Mouse (Mus musculus): ENCODE data around the gene Ung. TPM values are rescaled to one million over a fixed set of nuclear protein-coding genes. Genes with fewer than 3 reads are reported as not detected.
A peak's percentile ranks its signal among the peaks of the same experiment; 100 is the strongest.

Ung gene
- total RNA-seq, 2 experiments from 2014 or later, result 26.4 to 27.3 TPM

GRCm38 (mm10) chr5:114129550-114130210, 506 bp upstream of the Ung start:
- DNase-seq, result no peak
- intact Hi-C loops (cut with DNase I), result loop anchor here (2.0 to 5.0 kb wide), 3 partner anchors 43 to 277 kb away; no protein-coding TSS in a partner anchor

DNA sequence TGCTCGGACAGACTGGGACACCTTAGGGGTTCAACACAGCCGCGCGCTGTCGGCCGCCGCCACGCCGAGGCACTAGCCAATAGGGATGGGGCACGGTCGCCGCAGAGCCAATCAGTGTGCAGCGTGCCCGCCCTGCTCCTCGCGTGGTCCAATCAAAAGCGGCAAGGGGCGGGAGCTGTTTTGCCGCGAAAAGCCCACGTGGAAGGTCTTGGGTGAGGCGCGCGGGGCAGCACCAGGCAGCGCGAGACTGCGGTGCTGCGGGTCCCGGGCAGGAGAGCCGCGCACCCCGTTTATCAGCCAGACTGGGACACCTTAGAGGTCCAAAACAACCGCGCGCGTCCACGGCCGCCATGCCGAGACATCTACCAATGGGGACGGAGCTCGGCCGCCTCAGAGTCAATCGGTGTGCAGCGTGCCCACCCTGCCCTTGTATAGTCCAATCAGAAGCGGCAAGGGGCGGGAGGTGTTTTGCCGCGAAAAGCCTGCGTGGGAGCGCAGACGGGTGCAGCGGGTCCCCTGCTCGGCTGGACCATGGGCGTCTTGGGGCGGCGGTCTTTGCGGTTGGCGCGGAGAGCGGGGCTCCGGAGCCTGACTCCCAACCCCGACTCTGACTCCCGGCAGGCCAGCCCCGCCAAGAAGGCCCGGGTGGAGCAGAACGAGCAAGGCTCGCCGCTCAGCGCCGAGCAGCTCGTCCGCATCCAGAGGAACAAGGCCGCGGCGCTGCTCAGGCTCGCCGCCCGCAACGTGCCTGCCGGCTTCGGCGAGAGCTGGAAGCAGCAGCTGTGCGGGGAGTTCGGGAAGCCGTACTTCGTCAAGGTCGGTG, 723 bp downstream of the Ung start:
- intact Hi-C loops (cut with DNase I), result loop anchor here (5.0 kb wide), 1 partner anchor 41 kb away; no protein-coding TSS in a partner anchor
- peak; percentile 92 to 96 for DNase-seq

- intact Hi-C loops (cut with DNase I), result loop anchor here (5.0 kb wide), 1 partner anchor 41 kb away; no protein-coding TSS in a partner anchor
- DNase-seq, result peak in 1 of 2 experiments; percentile 61
Measured at GRCm38 (mm10) chr5:114131521-114131840, 1.3 kb downstream of the Ung start.

- intact Hi-C loops (cut with DNase I), result loop anchor here (5.0 kb wide), 1 partner anchor 39 kb away; no protein-coding TSS in a partner anchor
- DNase-seq, result no peak
Measured at GRCm38 (mm10) chr5:114132841-114133240, 2.7 kb downstream of the Ung start.

GRCm38 (mm10) chr5:114134091-114134534, 3.9 kb downstream of the Ung start:
- DNase-seq, result peak; percentile 64
- intact Hi-C loops (cut with DNase I), result loop anchor here (5.0 kb wide), 1 partner anchor 38 kb away; no protein-coding TSS in a partner anchor

GRCm38 (mm10) chr5:114135516-114135915, 5.3 kb downstream of the Ung start:
- DNase-seq, result no peak
- intact Hi-C loops (cut with DNase I), result no loop called here

DNA sequence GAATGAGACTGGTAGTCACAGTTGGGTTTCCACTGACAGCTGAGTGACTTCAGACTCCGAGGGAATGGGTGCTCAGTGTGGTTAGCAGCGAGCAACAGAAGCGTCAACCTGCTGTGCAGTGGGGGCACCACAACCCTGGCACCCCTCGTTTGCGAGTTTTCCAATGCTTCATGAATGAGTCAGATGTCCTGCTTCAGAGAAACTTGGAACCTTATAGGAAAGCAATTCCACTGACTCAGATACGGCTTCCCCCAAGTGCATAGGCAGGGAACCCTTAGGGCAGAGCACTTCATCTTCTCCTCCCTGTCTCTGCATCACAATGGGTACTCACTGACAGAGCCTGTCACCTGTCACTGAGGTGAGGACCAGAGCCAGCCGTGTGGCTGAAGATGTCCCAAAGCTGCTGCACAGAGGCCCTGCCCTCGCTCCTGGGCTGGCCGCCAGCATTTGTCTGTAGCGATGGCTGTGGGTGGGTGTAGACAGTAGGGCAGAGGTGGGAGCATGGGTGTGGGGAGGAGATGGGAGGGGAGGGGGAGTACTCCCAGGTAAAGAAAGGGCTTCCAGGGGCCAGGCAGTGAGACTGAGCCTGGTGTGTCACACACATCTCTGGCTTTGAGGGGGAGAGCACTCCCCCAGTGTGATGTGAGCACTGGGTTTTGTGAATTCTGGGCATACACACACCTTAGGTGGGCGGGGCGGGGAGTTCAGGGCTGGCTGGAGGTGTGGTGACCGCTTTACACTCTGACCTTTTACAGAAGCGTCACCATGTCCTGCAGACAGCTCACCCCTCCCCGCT, 7.5 kb downstream of the Ung start:
- DNase-seq, result no peak
- intact Hi-C loops (cut with DNase I), result no loop called here

- intact Hi-C loops (cut with DNase I), result no loop called here
- peak; percentile 40 to 44 for DNase-seq
Measured at GRCm38 (mm10) chr5:114138277-114139164, 8.3 kb downstream of the Ung start.

GRCm38 (mm10) chr5:114139175-114139574, 9.0 kb downstream of the Ung start:
- intact Hi-C loops (cut with DNase I), result no loop called here
- DNase-seq, result peak; percentile 84 to 86

DNA sequence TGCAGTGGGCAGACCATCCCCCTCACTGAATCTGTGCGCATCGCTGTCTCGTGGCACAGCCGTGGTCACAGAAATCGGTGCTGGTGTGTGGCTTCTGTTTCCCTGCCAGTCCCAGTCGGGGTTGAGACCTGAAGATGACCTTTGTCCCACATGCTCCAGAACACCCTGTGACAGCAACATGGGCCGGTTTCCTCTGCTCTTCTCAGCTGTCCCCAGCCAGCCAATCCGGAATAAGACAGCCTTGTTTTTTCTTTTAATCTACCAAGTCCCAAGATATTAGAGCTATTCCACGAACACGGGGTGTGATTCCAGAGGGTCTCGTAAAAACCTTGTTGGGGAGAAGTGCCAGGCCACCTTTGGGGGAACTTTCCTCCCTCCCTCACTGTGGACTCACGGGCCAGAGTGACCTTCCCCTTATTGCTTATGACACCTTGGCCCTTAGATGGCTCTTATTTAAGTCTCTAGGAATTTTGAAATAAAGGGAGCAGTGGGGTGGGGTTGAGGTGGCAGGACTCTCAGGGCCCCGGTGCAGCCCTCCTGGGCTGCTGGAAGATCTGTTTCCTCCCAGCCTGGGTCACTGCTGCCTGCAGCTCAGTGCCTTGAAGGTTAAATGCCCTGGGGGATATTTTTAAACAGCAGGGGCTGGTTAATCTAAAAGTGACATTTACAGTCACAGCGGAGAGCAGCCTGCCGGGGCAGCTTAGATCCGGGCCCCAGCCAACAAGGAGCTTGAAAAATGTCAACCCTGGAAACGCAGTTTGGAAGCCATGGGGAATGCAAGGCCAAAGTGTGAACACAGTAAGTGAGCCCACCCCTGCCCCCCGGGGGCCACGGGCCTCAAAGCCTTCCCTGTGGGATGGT, 16.1 kb downstream of the Ung start, which contains the start of gene Acacb:
Gene Acacb (plus strand): TSS at position 508 of the 861 bp plus-strand sequence.
- intact Hi-C loops (cut with DNase I), result no loop called here
- peak; percentile 44 to 55 for DNase-seq

GRCm38 (mm10) chr5:114147043-114147972, 17.1 kb downstream of the Ung start:
- intact Hi-C loops (cut with DNase I), result no loop called here
- DNase-seq, result no peak

- intact Hi-C loops (cut with DNase I), result no loop called here
- no peak for DNase-seq
Measured at GRCm38 (mm10) chr5:114152359-114153092, 22.3 kb downstream of the Ung start.

- intact Hi-C loops (cut with DNase I), result no loop called here
- DNase-seq, result no peak
Measured at GRCm38 (mm10) chr5:114153490-114153889, 23.3 kb downstream of the Ung start.

DNA sequence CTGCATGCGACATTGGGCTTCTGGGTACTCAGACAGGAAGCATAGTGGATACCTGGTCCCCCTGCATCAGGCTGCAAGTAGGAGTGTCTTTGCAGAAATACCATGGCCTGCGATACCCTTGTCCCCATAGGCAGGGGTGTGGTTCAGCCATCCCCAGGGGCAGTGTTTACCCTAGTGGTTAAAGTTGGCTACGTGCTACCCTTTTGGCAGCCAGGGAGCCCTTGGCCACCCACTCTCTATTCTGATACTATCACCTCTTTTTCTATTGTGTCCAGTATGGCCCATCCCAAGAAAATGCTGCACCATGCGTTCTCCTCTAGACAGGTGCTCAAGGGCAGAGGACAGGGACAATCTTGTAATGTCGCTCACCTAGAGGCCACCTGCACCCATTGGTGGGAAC, 24.6 kb downstream of the Ung start:
- intact Hi-C loops (cut with DNase I), result no loop called here
- DNase-seq, result no peak

DNA sequence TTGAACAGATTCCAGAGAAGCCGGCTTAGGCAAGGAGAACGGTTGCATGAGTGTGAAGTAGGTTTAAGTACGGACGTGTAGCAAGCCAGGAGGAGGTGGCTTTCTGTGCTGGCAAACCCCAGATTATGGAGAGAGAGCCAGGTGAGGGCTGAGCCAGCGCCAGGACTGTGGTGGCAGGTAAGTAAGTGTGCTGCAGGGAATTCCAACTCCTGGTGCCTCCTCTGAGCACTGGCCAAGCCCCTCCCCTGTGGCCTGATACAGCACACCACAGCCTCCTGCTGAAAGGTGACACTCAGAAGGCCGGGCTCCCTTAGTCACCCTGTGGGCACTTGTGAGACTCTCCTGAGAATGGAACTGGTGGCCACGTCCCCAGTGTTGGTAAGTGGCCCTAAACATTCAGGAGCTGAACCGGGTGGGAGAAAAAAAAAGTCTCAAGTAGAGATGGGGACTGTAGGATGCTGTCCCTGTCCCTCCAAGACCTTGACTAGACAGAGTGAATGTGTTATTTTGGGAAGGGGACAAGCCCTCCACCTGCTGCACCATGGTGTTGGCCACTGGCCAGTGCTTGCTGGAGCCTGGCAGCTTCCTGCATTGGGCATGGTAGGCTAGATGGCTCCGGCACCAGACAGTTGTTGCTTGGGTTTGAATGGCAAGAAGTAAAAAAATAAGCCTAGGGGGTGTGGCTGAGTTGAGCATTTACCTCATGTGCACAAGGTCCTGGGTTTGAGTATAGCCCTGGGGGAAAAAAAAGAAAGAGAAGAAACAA, 25.2 kb downstream of the Ung start:
- no peak for DNase-seq
- intact Hi-C loops (cut with DNase I), result no loop called here

DNA sequence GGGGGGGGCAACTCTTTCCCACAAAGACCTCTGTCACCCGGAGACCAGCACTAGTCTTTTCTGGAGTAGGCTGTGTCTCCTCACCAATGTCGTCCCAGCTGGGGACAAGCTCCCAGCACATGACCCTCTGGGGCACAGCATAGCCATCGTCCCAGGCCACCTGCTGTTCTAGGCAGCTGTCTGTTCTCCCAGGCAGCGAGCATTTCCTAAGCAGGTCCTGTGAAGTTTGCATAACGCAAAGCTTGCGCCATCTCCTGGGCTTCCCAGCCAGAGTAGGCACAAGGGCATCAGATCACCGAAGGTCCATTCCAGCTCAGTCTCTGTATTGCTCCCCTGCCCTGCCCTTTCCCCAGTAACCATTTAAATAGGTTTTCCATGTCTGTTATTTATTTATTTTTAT, 27.1 kb downstream of the Ung start:
- DNase-seq, result no peak
- intact Hi-C loops (cut with DNase I), result no loop called here
